Mouse (Mus musculus): ENCODE data around the gene Il20rb.
A peak's percentile ranks its signal among the peaks of the same experiment; 100 is the strongest.

The Il20rb gene

GRCm38 (mm10) chr9:100470936-100471604, 15.5 kb downstream of the Il20rb start:
- no peak for DNase-seq (ENCODE audit: low read depth, low spot score)

DNA sequence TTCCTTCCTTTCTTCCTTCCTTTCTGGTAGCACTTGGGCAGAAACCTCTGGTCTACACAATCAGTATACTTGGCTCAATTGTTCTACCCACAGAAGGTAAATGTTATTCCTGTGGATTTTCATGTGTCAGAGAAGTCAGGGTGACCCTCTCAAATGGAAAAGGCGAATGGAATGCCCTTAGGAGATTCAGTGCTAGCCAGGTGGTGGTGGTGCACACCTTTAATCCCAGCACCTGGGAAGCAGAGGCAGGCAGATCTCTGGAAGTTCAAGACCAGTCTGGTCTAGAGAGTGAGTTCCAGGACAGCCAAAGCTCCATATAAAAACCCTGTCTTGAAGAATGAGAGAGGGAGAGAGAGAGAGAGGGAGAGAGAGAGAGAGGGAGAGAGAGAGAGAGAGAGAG, 16.4 kb downstream of the Il20rb start:
- DNase-seq (ENCODE audit: low read depth, low spot score), result no peak

GRCm38 (mm10) chr9:100469681-100470080, 16.9 kb downstream of the Il20rb start:
- no peak for DNase-seq (ENCODE audit: low read depth, low spot score)

DNA sequence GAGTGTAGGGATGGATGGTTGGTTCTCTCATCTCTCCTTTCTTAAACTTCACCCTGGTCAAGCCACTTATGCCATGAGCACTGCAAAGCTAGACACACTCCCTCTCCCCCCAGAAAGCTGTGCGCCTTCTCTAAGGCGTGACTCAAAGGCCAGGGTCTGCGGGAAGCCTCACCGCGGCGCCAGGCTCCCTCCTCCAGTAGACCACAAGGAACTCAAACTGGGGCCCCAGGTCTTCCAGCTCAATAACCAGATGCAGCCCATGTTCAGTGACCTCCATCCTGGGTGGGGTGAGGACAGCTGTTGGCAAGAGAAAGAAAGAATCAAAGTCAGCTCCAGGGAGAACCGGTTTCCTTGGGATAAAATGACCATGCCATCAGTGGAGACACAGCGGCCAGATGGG, 18.4 kb downstream of the Il20rb start:
- DNase-seq (ENCODE audit: low read depth, low spot score), result no peak

DNA sequence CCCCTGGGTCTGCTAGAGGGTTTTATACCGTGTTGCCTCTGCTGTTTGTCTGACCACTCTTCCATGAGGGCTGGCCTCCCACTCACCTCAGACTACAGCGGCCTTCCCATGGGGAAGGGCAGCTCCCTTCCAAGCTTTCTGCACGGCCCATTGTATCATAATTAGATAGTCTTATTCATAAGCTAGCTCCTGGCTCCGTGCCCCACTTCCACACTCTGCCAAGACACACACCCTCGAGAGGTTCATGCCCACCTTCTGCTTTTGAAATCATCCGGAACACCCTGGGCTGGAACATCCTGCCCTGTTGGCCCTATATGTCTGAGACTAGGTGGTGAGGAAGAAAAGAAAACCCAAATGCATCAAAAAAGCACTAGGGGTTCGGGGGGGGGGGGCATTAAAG, 18.9 kb downstream of the Il20rb start:
- no peak for DNase-seq (ENCODE audit: low read depth, low spot score)

- no peak for DNase-seq (ENCODE audit: low read depth, low spot score)
These were observed 19.8 kb downstream of the Il20rb start for GRCm38 (mm10) chr9:100466743-100467142.

DNA sequence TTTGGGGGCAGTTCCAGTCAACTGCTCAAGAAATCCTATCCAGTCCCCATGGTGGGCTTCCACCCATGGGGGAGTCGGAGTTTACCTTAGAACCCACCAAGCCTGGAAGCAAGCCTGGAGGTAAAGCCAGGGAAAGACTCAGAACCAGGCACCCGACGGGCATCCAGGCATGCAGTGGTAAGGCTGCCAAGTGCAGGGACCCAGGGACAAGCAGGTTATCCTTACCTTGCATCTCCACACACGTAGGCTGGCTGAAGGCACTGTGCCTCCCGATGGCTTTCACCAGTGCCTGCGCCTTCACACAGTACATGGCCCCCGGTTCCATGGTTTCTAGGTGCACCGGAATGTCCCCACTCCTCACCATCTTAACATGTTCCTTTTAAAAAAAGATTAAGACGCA, 20.6 kb downstream of the Il20rb start:
- DNase-seq (ENCODE audit: low read depth, low spot score), result no peak

DNA sequence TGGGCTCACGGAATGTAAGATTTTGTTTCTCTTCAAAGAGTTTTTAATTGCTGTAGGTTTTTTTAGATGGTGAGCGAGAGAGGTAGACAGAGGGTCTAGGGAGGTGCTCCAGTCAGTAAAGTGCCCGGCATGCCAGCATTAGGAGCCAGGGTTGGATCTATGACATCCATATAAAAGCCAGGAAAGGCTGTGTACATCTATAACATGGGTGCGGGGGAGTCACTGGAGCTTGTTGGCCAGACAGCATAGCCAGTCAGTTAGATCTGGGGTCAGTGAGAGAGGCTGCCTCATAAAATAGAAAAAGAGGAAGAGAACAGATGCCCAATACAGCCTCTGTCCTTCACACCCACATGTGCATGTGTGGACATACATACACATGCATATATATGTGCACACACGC, 21.2 kb downstream of the Il20rb start:
- no peak for DNase-seq (ENCODE audit: low read depth, low spot score)

GRCm38 (mm10) chr9:100463771-100464170, 22.8 kb downstream of the Il20rb start:
- peak; percentile 23 for DNase-seq (ENCODE audit: low read depth, low spot score)

GRCm38 (mm10) chr9:100462098-100462497, 24.5 kb downstream of the Il20rb start:
- DNase-seq (ENCODE audit: low read depth, low spot score), result no peak

DNA sequence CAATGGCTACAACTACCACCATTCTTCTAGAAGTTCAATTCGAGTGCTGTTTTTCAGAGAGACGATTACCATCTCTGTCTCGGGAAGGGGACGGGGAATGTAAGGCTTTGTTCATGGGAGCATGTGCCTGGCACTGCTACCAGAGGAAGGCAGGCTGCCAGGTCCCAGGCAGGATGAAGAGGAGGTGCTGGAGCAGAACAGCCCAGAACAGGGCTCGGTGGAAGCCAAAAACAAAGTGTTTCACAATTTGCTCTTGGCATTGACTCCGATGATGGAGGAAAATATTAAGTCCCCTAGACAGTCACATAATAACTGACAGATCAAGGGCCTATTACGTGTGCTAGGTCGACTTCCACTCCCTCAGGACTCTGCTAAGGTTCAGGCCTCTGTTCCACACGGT, 24.9 kb downstream of the Il20rb start:
- DNase-seq (ENCODE audit: low read depth, low spot score), result no peak

- no peak for DNase-seq (ENCODE audit: low read depth, low spot score)
These were observed 26.4 kb downstream of the Il20rb start for GRCm38 (mm10) chr9:100460203-100460602.

- DNase-seq (ENCODE audit: low read depth, low spot score), result no peak
These were observed 28.5 kb downstream of the Il20rb start for GRCm38 (mm10) chr9:100457971-100458681.

- DNase-seq (ENCODE audit: low read depth, low spot score), result no peak
These were observed 32.0 kb downstream of the Il20rb start for GRCm38 (mm10) chr9:100454664-100454993.

DNA sequence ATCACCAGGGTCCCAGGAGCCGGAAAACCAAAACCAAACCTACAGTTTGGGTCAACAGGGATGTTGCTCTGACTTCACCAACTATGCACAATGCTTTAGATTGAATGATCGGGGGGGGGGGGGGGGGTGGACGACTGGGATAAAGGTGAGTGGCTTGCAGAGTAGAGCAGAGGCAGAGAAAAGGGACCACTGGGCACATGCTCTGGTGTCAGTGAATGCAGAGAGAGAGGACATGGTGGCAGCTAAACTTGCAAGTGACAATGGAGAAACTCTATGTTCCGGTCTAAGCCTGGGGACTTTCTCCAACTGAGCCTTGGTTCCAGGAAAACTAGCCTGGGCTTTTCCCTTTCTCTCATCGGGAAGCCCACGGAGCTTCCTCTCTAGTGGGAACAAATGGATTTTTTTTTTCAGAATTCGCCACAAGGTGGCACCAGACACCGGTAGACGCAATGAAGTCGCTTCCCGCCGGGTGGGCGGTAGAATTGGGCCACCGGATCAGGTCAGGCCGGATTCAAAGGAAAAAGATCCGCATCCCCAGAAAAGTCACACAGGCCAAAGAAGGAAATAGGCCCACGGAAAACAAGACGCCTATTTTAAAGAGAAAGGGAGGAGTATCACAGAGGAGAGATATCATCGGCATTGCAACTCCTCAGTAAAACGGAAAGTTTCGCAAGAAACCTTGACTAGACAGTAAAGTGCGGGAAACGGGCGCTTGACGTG, 32.5 kb downstream of the Il20rb start:
- peak; percentile 89 for DNase-seq (ENCODE audit: low read depth, low spot score)

- DNase-seq (ENCODE audit: low read depth, low spot score), result no peak
These were observed 34.2 kb downstream of the Il20rb start for GRCm38 (mm10) chr9:100452432-100452831.

DNA sequence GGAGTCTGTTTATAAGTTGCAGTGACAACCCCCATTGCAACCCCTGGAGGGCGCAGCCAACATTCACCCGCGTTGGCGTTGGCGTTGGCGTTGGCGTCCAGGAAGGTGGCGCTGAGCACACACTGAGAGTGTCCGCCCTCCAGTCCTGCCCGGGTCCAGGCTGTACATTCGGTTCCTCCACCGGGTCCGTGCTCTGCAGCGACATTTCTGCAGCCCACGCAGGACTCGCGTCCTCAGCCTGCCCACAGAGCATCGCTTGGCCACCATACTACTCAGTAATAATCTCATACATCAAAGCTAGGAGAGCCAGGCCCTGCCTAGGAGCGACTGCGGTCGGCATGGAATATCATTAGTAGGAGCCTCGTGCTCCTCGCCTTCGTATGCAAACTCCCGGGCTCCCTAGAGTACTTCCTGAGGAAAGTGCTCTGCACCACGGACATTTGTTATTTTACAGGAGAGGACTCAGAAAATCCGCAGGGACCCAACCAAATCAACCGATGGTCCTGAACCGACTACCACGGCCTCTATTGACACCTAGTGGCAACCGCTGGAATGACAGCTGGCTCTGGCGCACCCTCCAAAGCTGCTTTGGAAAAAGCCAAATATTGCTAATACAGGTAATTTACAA, 40.4 kb downstream of the Il20rb start:
- peak; percentile 88 for DNase-seq (ENCODE audit: low read depth, low spot score)

GRCm38 (mm10) chr9:100440111-100440790, 46.3 kb downstream of the Il20rb start:
- DNase-seq (ENCODE audit: low read depth, low spot score), result peak; percentile 26

DNA sequence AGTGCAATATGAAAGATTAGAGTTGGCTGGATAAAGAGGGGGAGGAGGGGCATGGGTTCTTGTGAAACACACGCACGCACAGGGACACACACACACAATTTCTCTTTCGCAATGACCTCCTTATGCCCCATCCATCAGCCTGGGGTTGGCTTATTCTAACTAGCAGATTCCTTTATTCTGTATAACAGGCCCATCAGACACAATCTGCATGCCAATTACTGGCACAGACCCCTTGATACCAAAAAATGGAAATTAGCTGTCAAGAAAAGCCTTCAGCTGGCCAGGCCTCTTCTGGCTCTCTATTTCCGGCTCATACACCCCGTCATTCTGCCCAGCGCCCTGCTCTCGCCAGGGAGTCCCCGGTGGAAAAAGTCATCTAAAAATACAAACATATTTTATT, 47.1 kb downstream of the Il20rb start:
- DNase-seq (ENCODE audit: low read depth, low spot score), result no peak

- no peak for DNase-seq (ENCODE audit: low read depth, low spot score)
These were observed 47.6 kb downstream of the Il20rb start for GRCm38 (mm10) chr9:100438994-100439393.

DNA sequence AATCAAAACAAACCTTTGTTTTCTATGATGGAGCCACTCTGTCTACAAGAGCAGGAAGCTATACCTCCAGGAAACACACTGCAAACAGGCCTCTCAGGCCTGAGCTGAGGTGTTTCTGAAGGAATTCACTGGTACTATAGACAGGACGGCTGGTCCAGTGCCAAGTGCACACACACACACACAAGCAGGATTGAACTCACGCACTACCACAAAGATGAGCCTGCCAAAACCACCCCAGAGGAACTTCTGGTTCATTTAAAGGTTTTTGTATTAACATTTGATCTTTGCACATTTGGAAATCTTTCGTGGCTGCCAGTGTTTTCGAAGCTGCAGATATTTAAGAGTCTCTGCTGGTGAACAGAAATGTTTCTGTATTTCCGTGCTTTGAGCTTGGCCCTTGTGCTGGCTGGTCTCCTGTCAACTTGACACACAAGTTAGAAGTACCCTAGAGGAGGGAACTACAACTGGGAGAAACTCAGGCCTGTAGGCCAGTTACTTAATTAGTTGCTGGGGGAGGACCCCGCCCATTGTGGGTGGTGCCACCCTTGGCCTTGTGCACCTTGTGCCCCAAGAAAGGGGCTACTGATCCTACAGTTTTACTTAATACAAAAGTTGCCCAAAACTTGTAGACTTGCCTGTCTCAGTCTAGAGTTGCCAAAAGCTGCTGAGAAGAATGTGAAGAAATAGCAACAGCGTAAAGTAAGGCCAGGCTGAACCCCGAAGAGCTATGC, 49.6 kb downstream of the Il20rb start:
- DNase-seq (ENCODE audit: low read depth, low spot score), result no peak

Measured in ZHBTc4 (cell line).